Mouse (Mus musculus) hindbrain, embryonic 15.5 days (tissue): ENCODE measurements around the gene Nhlrc1. TPM values are rescaled to one million over a fixed set of nuclear protein-coding genes. Genes with fewer than 3 reads are reported as not detected.

ENCODE experiments used
- ATAC-seq: fragments of 200-750 bp; cut with Nextera tagmentation; 2 replicates; pipeline ENCODE4 v1.8.0; 2017; ENCODE audit warnings: low read depth, moderate number of reproducible peaks, moderate TSS enrichment; ENCODE audit not compliant: low FRiP score
- H3K27ac ChIP-seq: fragments of 300-500 bp; sonication (generic); replicated peaks from 2 replicates; pipeline ENCODE4 v1.5.1; 2015; ENCODE audit warnings: mild to moderate bottlenecking, inconsistent platforms
- H3K27me3 ChIP-seq: fragments of 300-500 bp; sonication (generic); 2 replicates; pipeline ENCODE4 v1.6.1; 2015; ENCODE audit warnings: control low read depth, inconsistent platforms
- H3K36me3 ChIP-seq: fragments of 300-500 bp; sonication (generic); 2 replicates; pipeline ENCODE4 v1.6.1; 2015; ENCODE audit warnings: control low read depth, inconsistent platforms
- H3K4me1 ChIP-seq: fragments of 300-500 bp; sonication (generic); replicated peaks from 2 replicates; pipeline ENCODE4 v1.6.1; 2015; ENCODE audit warnings: control low read depth, inconsistent platforms
- H3K4me2 ChIP-seq: fragments of 300-500 bp; sonication (generic); 2 replicates; pipeline ENCODE4 v1.6.1; 2015; ENCODE audit warnings: moderate library complexity, mild to moderate bottlenecking, inconsistent platforms
- H3K4me3 ChIP-seq: fragments of 300-500 bp; sonication (generic); 2 replicates; pipeline ENCODE4 v1.5.1; 2015; ENCODE audit warnings: mild to moderate bottlenecking, inconsistent platforms
- H3K9ac ChIP-seq: fragments of 300-500 bp; sonication (generic); 2 replicates; pipeline ENCODE4 v1.6.1; 2015; ENCODE audit warnings: inconsistent platforms
- H3K9me3 ChIP-seq: fragments of 300-500 bp; sonication (generic); 2 replicates; pipeline ENCODE4 v1.6.1; 2016; ENCODE audit warnings: control low read depth, inconsistent platforms
- whole genome bisulfite sequencing: fragments of 180-500 bp; shearing (Covaris S2); methylation state at CpG from one replicate; pipeline ENCODE4 v1.1.7; 2015; 5-methylcytosine and 5-hydroxymethylcytosine counted together
- polyA plus RNA-seq: library from polyadenylated mRNA; unstranded; fragments of >200 nt; fragmentation: Nextera tagmentation; extraction: Ambion mirVana; gene quantifications from 2 replicates; pipeline ENCODE4 v1.2.1, GENCODE M21; 2015

Nhlrc1 gene
- polyA plus RNA-seq, 1 experiment from 2014 or later, result 18.5 TPM

DNA sequence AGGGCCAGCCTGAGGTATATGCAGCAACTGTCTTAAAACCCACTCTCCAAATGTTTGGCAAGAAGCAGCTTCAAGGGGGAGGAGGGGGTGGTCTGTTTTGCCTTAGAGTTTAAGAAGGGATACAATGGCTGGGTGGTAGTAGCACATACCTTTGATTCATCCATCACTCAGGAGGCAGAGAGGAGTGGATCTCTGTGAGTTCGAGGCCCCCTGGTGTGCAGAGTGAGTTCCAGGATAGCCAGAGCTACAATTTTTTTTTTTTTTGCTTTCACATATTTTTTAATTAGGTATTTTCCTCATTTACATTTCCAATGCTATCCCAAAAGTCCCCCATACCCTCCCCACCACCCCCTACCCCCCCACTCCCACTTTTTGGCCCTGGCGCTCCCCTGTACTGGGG, 46.0 kb downstream of the Nhlrc1 start:
- ATAC-seq, result no peak
- H3K9ac ChIP-seq, result no peak overlapping the region
- no peaks in the 10 kb centered on the region for H3K27me3 ChIP-seq
- H3K4me2 ChIP-seq, result no peak overlapping the region
- 86% methylated on average over 2 of the region's 2 CpGs for WGBS
- H3K4me1 ChIP-seq, result no peaks in the 10 kb centered on the region
- no peaks in the 10 kb centered on the region for H3K36me3 ChIP-seq
- H3K4me3 ChIP-seq, result no peak overlapping the region
- no peak overlapping the region for H3K27ac ChIP-seq
- H3K9me3 ChIP-seq, result no peaks in the 10 kb centered on the region

DNA sequence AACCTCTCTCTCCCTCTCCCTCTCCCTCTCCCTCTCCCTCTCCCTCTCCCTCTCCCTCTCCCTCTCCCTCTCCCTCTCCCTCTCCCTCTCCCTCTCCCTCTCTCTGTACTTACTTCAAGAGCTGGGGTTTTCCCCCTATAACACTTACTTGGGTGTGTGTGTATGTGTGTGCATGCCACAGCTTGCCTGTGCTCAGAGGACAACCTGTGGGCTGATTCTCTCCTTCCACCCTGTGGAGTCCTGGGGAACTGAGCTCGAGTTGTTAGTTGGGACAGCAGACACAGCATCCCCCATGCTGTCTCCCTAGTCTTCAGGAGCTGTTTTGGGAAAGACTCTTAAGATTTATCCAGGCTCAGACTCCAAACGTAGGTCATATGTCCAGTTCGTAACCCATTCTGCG, 47.3 kb downstream of the Nhlrc1 start:
- Histone ChIP-seq H3K4me1 (no peaks in the 10 kb centered on the region), H3K9me3 (no peaks in the 10 kb centered on the region), H3K4me3 (no peak overlapping the region), H3K9ac (no peak overlapping the region), H3K27me3 (no peaks in the 10 kb centered on the region), H3K27ac (no peak overlapping the region), H3K4me2 (no peak overlapping the region), H3K36me3 (no peaks in the 10 kb centered on the region)
- no peak for ATAC-seq
- WGBS, result 75% methylated on average over 4 of the region's 4 CpGs

Other genes with a start within 250 kb of the Nhlrc1 start
- gene Kif13a, start 85.0 kb downstream of the Nhlrc1 start, polyA plus RNA-seq, result 13.0 and 16.9 TPM in 2 replicates
- gene Kdm1b, start 28.6 kb upstream of the Nhlrc1 start, polyA plus RNA-seq, result 18.1 and 19.2 TPM in 2 replicates
- 19.0 and 20.5 TPM in 2 replicates for gene Tpmt, start 29.9 kb upstream of the Nhlrc1 start, polyA plus RNA-seq
- 116 and 138 TPM in 2 replicates for gene Dek, start 91.4 kb upstream of the Nhlrc1 start, polyA plus RNA-seq
- gene Rnf144b, start 107.8 kb upstream of the Nhlrc1 start, polyA plus RNA-seq, result 0.96 and 1.0 TPM in 2 replicates